Mouse (Mus musculus): Measurements from ENCODE around the gene Anapc1. TPM values are rescaled to one million over a fixed set of nuclear protein-coding genes. Genes with fewer than 3 reads are reported as not detected.

The Anapc1 gene
- total and polyA plus RNA-seq, 2 experiments from 2014 or later: 27.5 to 66.2 TPM

GRCm38 (mm10) chr2:128572726-128573624 is 114.2 kb downstream of the Anapc1 start:
- Histone ChIP-seq H3K27ac (no peak overlapping the region), H3K36me3 (ENCODE audit: insufficient read depth, low read length) (no peaks in the 10 kb centered on the region), H3K9ac (replicated peaks; ENCODE audit: low read length) (no peak overlapping the region), H3K9me3 (ENCODE audit: low read length) (no peaks in the 10 kb centered on the region), H3K4me2 (ENCODE audit: low read depth, low read length) (no peak overlapping the region), H3K4me3 (ENCODE audit: low read length) (no peak overlapping the region), H3K4me1 (ENCODE audit: insufficient read depth, low read length) (no peaks in the 10 kb centered on the region), H3K27me3 (ENCODE audit: insufficient read depth, low read length) (no peaks in the 10 kb centered on the region)
- peak; percentile 93 for DNase-seq (ENCODE audit: low spot score)
- peak; percentile 99 for TF ChIP-seq CTCF (IDR thresholded peaks at IDR 0.05; ENCODE audit: low read depth)
- peak; percentile 77 for ATAC-seq
- WGBS: 47% methylated on average over 16 of the region's 16 CpGs

- Histone ChIP-seq H3K4me1 (ENCODE audit: insufficient read depth, low read length) (no peaks in the 10 kb centered on the region), H3K27me3 (ENCODE audit: insufficient read depth, low read length) (no peaks in the 10 kb centered on the region), H3K36me3 (ENCODE audit: insufficient read depth, low read length) (no peaks in the 10 kb centered on the region), H3K9ac (replicated peaks; ENCODE audit: low read length) (no peak overlapping the region), H3K27ac (no peak overlapping the region), H3K4me2 (ENCODE audit: low read depth, low read length) (no peak overlapping the region), H3K9me3 (ENCODE audit: low read length) (no peaks in the 10 kb centered on the region), H3K4me3 (ENCODE audit: low read length) (no peak overlapping the region)
- DNase-seq (ENCODE audit: low spot score) (no peak), ATAC-seq (no peak)
- TF ChIP-seq CTCF (IDR thresholded peaks at IDR 0.05; ENCODE audit: low read depth): no peak
- 93% methylated on average over 4 of the region's 4 CpGs for WGBS
Measured at GRCm38 (mm10) chr2:128571001-128571400, 116.2 kb downstream of the Anapc1 start.

- TF ChIP-seq CTCF (IDR thresholded peaks at IDR 0.05; ENCODE audit: low read depth): no peak
- no peak overlapping the region for H3K4me3 ChIP-seq (ENCODE audit: low read length)
- H3K36me3 ChIP-seq (ENCODE audit: insufficient read depth, low read length): no peaks in the 10 kb centered on the region
- no peak for DNase-seq (ENCODE audit: low spot score)
- no peak for ATAC-seq
- H3K9me3 ChIP-seq (ENCODE audit: low read length): no peaks in the 10 kb centered on the region
- H3K27me3 ChIP-seq (ENCODE audit: insufficient read depth, low read length): no peaks in the 10 kb centered on the region
- 74% methylated on average over 4 of the region's 4 CpGs for WGBS
- H3K4me1 ChIP-seq (ENCODE audit: insufficient read depth, low read length): no peaks in the 10 kb centered on the region
- H3K27ac ChIP-seq: no peak overlapping the region
- H3K9ac ChIP-seq (replicated peaks; ENCODE audit: low read length): no peak overlapping the region
- no peak overlapping the region for H3K4me2 ChIP-seq (ENCODE audit: low read depth, low read length)
Measured at GRCm38 (mm10) chr2:128568490-128568889, 118.7 kb downstream of the Anapc1 start.

- TF ChIP-seq CTCF (IDR thresholded peaks at IDR 0.05; ENCODE audit: low read depth): no peak
- no peak for ATAC-seq
- Histone ChIP-seq H3K4me3 (ENCODE audit: low read length) (no peak overlapping the region), H3K27ac (no peak overlapping the region), H3K4me1 (ENCODE audit: insufficient read depth, low read length) (no peaks in the 10 kb centered on the region), H3K9me3 (ENCODE audit: low read length) (no peaks in the 10 kb centered on the region), H3K27me3 (ENCODE audit: insufficient read depth, low read length) (no peaks in the 10 kb centered on the region), H3K9ac (replicated peaks; ENCODE audit: low read length) (no peak overlapping the region), H3K36me3 (ENCODE audit: insufficient read depth, low read length) (no peaks in the 10 kb centered on the region), H3K4me2 (ENCODE audit: low read depth, low read length) (no peak overlapping the region)
- no peak for DNase-seq (ENCODE audit: low spot score)
- WGBS: 82% methylated on average over 6 of the region's 6 CpGs
Measured at GRCm38 (mm10) chr2:128568018-128568417, 119.2 kb downstream of the Anapc1 start.

- H3K4me1 ChIP-seq (ENCODE audit: insufficient read depth, low read length): no peaks in the 10 kb centered on the region
- WGBS: 67% methylated on average over 10 of the region's 10 CpGs
- H3K4me3 ChIP-seq (ENCODE audit: low read length): no peak overlapping the region
- ATAC-seq (no peak), DNase-seq (ENCODE audit: low spot score) (peak; percentile 9)
- TF ChIP-seq CTCF (IDR thresholded peaks at IDR 0.05; ENCODE audit: low read depth): no peak; the same call in 1 of the 2 replicates
- no peaks in the 10 kb centered on the region for H3K36me3 ChIP-seq (ENCODE audit: insufficient read depth, low read length)
- H3K27ac ChIP-seq: no peak overlapping the region
- no peaks in the 10 kb centered on the region for H3K9me3 ChIP-seq (ENCODE audit: low read length)
- H3K4me2 ChIP-seq (ENCODE audit: low read depth, low read length): no peak overlapping the region
- no peaks in the 10 kb centered on the region for H3K27me3 ChIP-seq (ENCODE audit: insufficient read depth, low read length)
- H3K9ac ChIP-seq (replicated peaks; ENCODE audit: low read length): no peak overlapping the region
Measured at GRCm38 (mm10) chr2:128566304-128567147, 120.7 kb downstream of the Anapc1 start.

- DNase-seq (ENCODE audit: low spot score): no peak
- WGBS: 59% methylated on average over 8 of the region's 8 CpGs
- Histone ChIP-seq H3K9me3 (ENCODE audit: low read length) (no peaks in the 10 kb centered on the region), H3K4me3 (ENCODE audit: low read length) (no peak overlapping the region), H3K4me1 (ENCODE audit: insufficient read depth, low read length) (no peaks in the 10 kb centered on the region), H3K27me3 (ENCODE audit: insufficient read depth, low read length) (no peaks in the 10 kb centered on the region), H3K4me2 (ENCODE audit: low read depth, low read length) (no peak overlapping the region), H3K36me3 (ENCODE audit: insufficient read depth, low read length) (no peaks in the 10 kb centered on the region), H3K9ac (replicated peaks; ENCODE audit: low read length) (no peak overlapping the region), H3K27ac (no peak overlapping the region)
- no peak for TF ChIP-seq CTCF (IDR thresholded peaks at IDR 0.05; ENCODE audit: low read depth)
- no peak for ATAC-seq
Measured at GRCm38 (mm10) chr2:128565904-128566303, 121.3 kb downstream of the Anapc1 start.
